Mouse (Mus musculus): Measurements from ENCODE around the gene 4930402F06Rik. TPM values are rescaled to one million over a fixed set of nuclear protein-coding genes. Genes with fewer than 3 reads are reported as not detected.

Gene 4930402F06Rik
- polyA plus RNA-seq, 1 experiment from 2014 or later = not detected

GRCm38 (mm10) chr2:35345984-35346383, 51.0 kb downstream of the 4930402F06Rik start:
- DNase-seq (ENCODE audit: low spot score) = no peak

GRCm38 (mm10) chr2:35342605-35343004, 54.4 kb downstream of the 4930402F06Rik start:
- Histone ChIP-seq H3K27me3 (replicated peaks; ENCODE audit: control insufficient read depth, insufficient read depth, low read length) (no peaks in the 10 kb centered on the region), H3K4me2 (no peak overlapping the region), H3K9ac (ENCODE audit: low read depth, low read length) (no peak overlapping the region), H3K36me3 (ENCODE audit: control insufficient read depth, insufficient read depth, low read length) (no peaks in the 10 kb centered on the region), H3K4me3 (ENCODE audit: low read depth, low read length) (no peak overlapping the region), H3K9me3 (ENCODE audit: control insufficient read depth, low read length) (no peaks in the 10 kb centered on the region), H3K4me1 (replicated peaks; ENCODE audit: control insufficient read depth, insufficient read depth, low read length) (peaks cover 1% of the 10 kb centered on the region), H3K27ac (ENCODE audit: low read depth, low read length) (no peak overlapping the region)
- ATAC-seq (replicated peaks; ENCODE audit: low FRiP score) = no peak
- no peak for DNase-seq (ENCODE audit: low spot score)
- 64% methylated on average over 3 of the region's 3 CpGs for WGBS

More at GRCm38 (mm10) chr2:35345984-35346383, 51.0 kb downstream of the 4930402F06Rik start:
- H3K9ac ChIP-seq (ENCODE audit: low read depth, low read length) = no peak overlapping the region
- no peaks in the 10 kb centered on the region for H3K4me1 ChIP-seq (replicated peaks; ENCODE audit: control insufficient read depth, insufficient read depth, low read length)
- no peak for ATAC-seq (replicated peaks; ENCODE audit: low FRiP score)
- no peak overlapping the region for H3K27ac ChIP-seq (ENCODE audit: low read depth, low read length)
- no peaks in the 10 kb centered on the region for H3K36me3 ChIP-seq (ENCODE audit: control insufficient read depth, insufficient read depth, low read length)
- H3K4me3 ChIP-seq (ENCODE audit: low read depth, low read length) = no peak overlapping the region
- no peaks in the 10 kb centered on the region for H3K9me3 ChIP-seq (ENCODE audit: control insufficient read depth, low read length)
- WGBS = 47% methylated on average over 2 of the region's 2 CpGs
- no peaks in the 10 kb centered on the region for H3K27me3 ChIP-seq (replicated peaks; ENCODE audit: control insufficient read depth, insufficient read depth, low read length)
- H3K4me2 ChIP-seq = no peak overlapping the region

GRCm38 (mm10) chr2:35338707-35339106, 58.3 kb downstream of the 4930402F06Rik start:
- no peak overlapping the region for H3K9ac ChIP-seq (ENCODE audit: low read depth, low read length)
- no peaks in the 10 kb centered on the region for H3K36me3 ChIP-seq (ENCODE audit: control insufficient read depth, insufficient read depth, low read length)
- no peaks in the 10 kb centered on the region for H3K9me3 ChIP-seq (ENCODE audit: control insufficient read depth, low read length)
- no peak for DNase-seq (ENCODE audit: low spot score)
- H3K4me2 ChIP-seq = no peak overlapping the region
- no peak for ATAC-seq (replicated peaks; ENCODE audit: low FRiP score)
- peaks cover 28% of the 10 kb centered on the region for H3K4me1 ChIP-seq (replicated peaks; ENCODE audit: control insufficient read depth, insufficient read depth, low read length)
- 76% methylated on average over 6 of the region's 6 CpGs for WGBS
- no peak overlapping the region for H3K4me3 ChIP-seq (ENCODE audit: low read depth, low read length)
- no peaks in the 10 kb centered on the region for H3K27me3 ChIP-seq (replicated peaks; ENCODE audit: control insufficient read depth, insufficient read depth, low read length)
- H3K27ac ChIP-seq (ENCODE audit: low read depth, low read length) = no peak overlapping the region

- DNase-seq (ENCODE audit: low spot score) (no peak), ATAC-seq (replicated peaks; ENCODE audit: low FRiP score) (no peak)
- Histone ChIP-seq H3K27ac (ENCODE audit: low read depth, low read length) (no peak overlapping the region), H3K4me1 (replicated peaks; ENCODE audit: control insufficient read depth, insufficient read depth, low read length) (peaks cover 33% of the 10 kb centered on the region), H3K4me2 (no peak overlapping the region), H3K9me3 (ENCODE audit: control insufficient read depth, low read length) (no peaks in the 10 kb centered on the region), H3K27me3 (replicated peaks; ENCODE audit: control insufficient read depth, insufficient read depth, low read length) (no peaks in the 10 kb centered on the region), H3K9ac (ENCODE audit: low read depth, low read length) (no peak overlapping the region), H3K4me3 (ENCODE audit: low read depth, low read length) (no peak overlapping the region), H3K36me3 (ENCODE audit: control insufficient read depth, insufficient read depth, low read length) (no peaks in the 10 kb centered on the region)
- WGBS = 58% methylated on average over 1 of the region's 1 CpGs
These were observed 58.9 kb downstream of the 4930402F06Rik start for GRCm38 (mm10) chr2:35338036-35338435.

- DNase-seq (ENCODE audit: low spot score) (no peak), ATAC-seq (replicated peaks; ENCODE audit: low FRiP score) (no peak)
- H3K4me3 ChIP-seq (ENCODE audit: low read depth, low read length) = peak overlapping the region; percentile 83
- peak overlapping the region; percentile 92 for H3K9ac ChIP-seq (ENCODE audit: low read depth, low read length)
- 61% methylated on average over 10 of the region's 10 CpGs for WGBS
- H3K4me1 ChIP-seq (replicated peaks; ENCODE audit: control insufficient read depth, insufficient read depth, low read length) = peaks cover 39% of the 10 kb centered on the region
- H3K27ac ChIP-seq (ENCODE audit: low read depth, low read length) = peak overlapping the region; percentile 98
- peak overlapping the region; percentile 91 for H3K4me2 ChIP-seq
- H3K36me3 ChIP-seq (ENCODE audit: control insufficient read depth, insufficient read depth, low read length) = no peaks in the 10 kb centered on the region
- no peaks in the 10 kb centered on the region for H3K27me3 ChIP-seq (replicated peaks; ENCODE audit: control insufficient read depth, insufficient read depth, low read length)
- H3K9me3 ChIP-seq (ENCODE audit: control insufficient read depth, low read length) = no peaks in the 10 kb centered on the region
These were observed 59.6 kb downstream of the 4930402F06Rik start for GRCm38 (mm10) chr2:35337419-35337818.

GRCm38 (mm10) chr2:35336388-35337280, 60.3 kb downstream of the 4930402F06Rik start, which contains the start of gene Stom:
Gene Stom (minus strand): TSS chr2:35336976.
- Histone ChIP-seq H3K4me2 (peak within 1 kb of the TSS; percentile 91), H3K9ac (ENCODE audit: low read depth, low read length) (peak within 1 kb of the TSS; percentile 92), H3K9me3 (ENCODE audit: control insufficient read depth, low read length) (no peaks in the 10 kb centered on the region), H3K27me3 (replicated peaks; ENCODE audit: control insufficient read depth, insufficient read depth, low read length) (no peaks in the 10 kb centered on the region), H3K36me3 (ENCODE audit: control insufficient read depth, insufficient read depth, low read length) (no peaks in the 10 kb centered on the region), H3K4me3 (ENCODE audit: low read depth, low read length) (peak within 1 kb of the TSS; percentile 83), H3K27ac (ENCODE audit: low read depth, low read length) (peak within 1 kb of the TSS; percentile 98), H3K4me1 (replicated peaks; ENCODE audit: control insufficient read depth, insufficient read depth, low read length) (peaks cover 43% of the 10 kb centered on the region)
- peak; percentile 99 for DNase-seq (ENCODE audit: low spot score)
- peak; percentile 96 for ATAC-seq (replicated peaks; ENCODE audit: low FRiP score)
- under 1% methylated on average over 45 of the region's 45 CpGs for WGBS

GRCm38 (mm10) chr2:35335620-35336019, 61.4 kb downstream of the 4930402F06Rik start:
- H3K9ac ChIP-seq (ENCODE audit: low read depth, low read length) = peak overlapping the region; percentile 92
- WGBS = 15% methylated on average over 7 of the region's 7 CpGs
- peaks cover 50% of the 10 kb centered on the region for H3K4me1 ChIP-seq (replicated peaks; ENCODE audit: control insufficient read depth, insufficient read depth, low read length)
- peak overlapping the region; percentile 91 for H3K4me2 ChIP-seq
- H3K9me3 ChIP-seq (ENCODE audit: control insufficient read depth, low read length) = no peaks in the 10 kb centered on the region
- peak overlapping the region; percentile 98 for H3K27ac ChIP-seq (ENCODE audit: low read depth, low read length)
- H3K36me3 ChIP-seq (ENCODE audit: control insufficient read depth, insufficient read depth, low read length) = no peaks in the 10 kb centered on the region
- H3K4me3 ChIP-seq (ENCODE audit: low read depth, low read length) = peak overlapping the region; percentile 83
- DNase-seq (ENCODE audit: low spot score) (no peak), ATAC-seq (replicated peaks; ENCODE audit: low FRiP score) (no peak)
- no peaks in the 10 kb centered on the region for H3K27me3 ChIP-seq (replicated peaks; ENCODE audit: control insufficient read depth, insufficient read depth, low read length)

- peak overlapping the region; percentile 83; the same call in 1 of the 2 replicates for H3K4me3 ChIP-seq (ENCODE audit: low read depth, low read length)
- H3K27ac ChIP-seq (ENCODE audit: low read depth, low read length) = no peak overlapping the region
These were observed 63.3 kb downstream of the 4930402F06Rik start for GRCm38 (mm10) chr2:35333670-35334069.

GRCm38 (mm10) chr2:35331205-35331604, 65.8 kb downstream of the 4930402F06Rik start:
- no peak for DNase-seq (ENCODE audit: low spot score)
- Histone ChIP-seq H3K4me1 (replicated peaks; ENCODE audit: control insufficient read depth, insufficient read depth, low read length) (peaks cover 74% of the 10 kb centered on the region), H3K27ac (ENCODE audit: low read depth, low read length) (no peak overlapping the region), H3K27me3 (replicated peaks; ENCODE audit: control insufficient read depth, insufficient read depth, low read length) (no peaks in the 10 kb centered on the region), H3K4me3 (ENCODE audit: low read depth, low read length) (no peak overlapping the region), H3K9ac (ENCODE audit: low read depth, low read length) (no peak overlapping the region), H3K4me2 (peak overlapping the region; percentile 12; the same call in 1 of the 2 replicates), H3K9me3 (ENCODE audit: control insufficient read depth, low read length) (no peaks in the 10 kb centered on the region), H3K36me3 (ENCODE audit: control insufficient read depth, insufficient read depth, low read length) (no peaks in the 10 kb centered on the region)
- 77% methylated on average over 2 of the region's 2 CpGs for WGBS
- no peak for ATAC-seq (replicated peaks; ENCODE audit: low FRiP score)

More at GRCm38 (mm10) chr2:35333670-35334069, 63.3 kb downstream of the 4930402F06Rik start:
- Histone ChIP-seq H3K4me1 (replicated peaks; ENCODE audit: control insufficient read depth, insufficient read depth, low read length) (peaks cover 59% of the 10 kb centered on the region), H3K9me3 (ENCODE audit: control insufficient read depth, low read length) (no peaks in the 10 kb centered on the region), H3K4me2 (peak overlapping the region; percentile 91), H3K9ac (ENCODE audit: low read depth, low read length) (no peak overlapping the region), H3K36me3 (ENCODE audit: control insufficient read depth, insufficient read depth, low read length) (no peaks in the 10 kb centered on the region), H3K27me3 (replicated peaks; ENCODE audit: control insufficient read depth, insufficient read depth, low read length) (no peaks in the 10 kb centered on the region)
- DNase-seq (ENCODE audit: low spot score) = no peak
- no peak for ATAC-seq (replicated peaks; ENCODE audit: low FRiP score)

Data from liver, embryonic 11.5 days (tissue).